Comparison of ENCODE assay signal across 14 mouse cellular contexts in the genomic region with DNA sequence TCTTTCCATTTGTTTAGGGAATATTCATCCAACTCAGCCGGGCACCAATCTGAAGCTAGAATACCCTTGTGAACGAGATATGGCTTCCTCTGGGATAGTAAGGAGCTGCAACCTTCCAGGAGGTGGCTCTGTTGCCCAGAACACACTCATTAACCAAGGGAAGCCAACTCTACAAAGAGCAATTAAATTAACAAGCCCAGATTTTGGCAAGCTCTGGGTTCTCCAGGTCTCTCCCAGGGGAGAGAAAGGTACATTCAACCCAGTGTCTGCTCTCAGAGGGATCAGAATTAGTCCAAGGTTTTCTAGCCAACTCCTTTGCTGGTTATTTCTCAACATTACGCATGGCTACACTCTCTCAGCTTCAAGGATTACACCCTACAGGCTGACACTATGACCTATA. TPM values are rescaled to one million over a fixed set of nuclear protein-coding genes. Genes with fewer than 3 reads are reported as not detected.
DNase-seq lines count a peak whose midpoint lies in the region; TF ChIP-seq lines count a peak whose summit lies in the region.
"Had no signal": no experiment of that assay in that cellular context is flagged by ENCODE, and none has a peak within 500 bp of the region (broad histone marks: within the 10 kb centered on the region; RNA-seq: fewer than 3 reads in every experiment).

No protein-coding gene starts in this region.

- no peaks in the 10 kb centered on the region for H3K36me3 ChIP-seq in thymus, adult 2 months (ENCODE audit: control insufficient read depth, insufficient read depth, low read length)

- DNase-seq in cerebellum, postnatal 10 days = peak; percentile 13 to 14
- no peak for DNase-seq in cerebellum, adult 11 months
- DNase-seq in layer of hippocampus, adult 11-12 months (ENCODE audit: low spot score) = peak; percentile 8
- no peak for DNase-seq in layer of hippocampus, postnatal 36 days
- peak; percentile 46 for DNase-seq in Muller cell, postnatal 12 days (ENCODE audit: inconsistent ontology term)
- DNase-seq in kidney, adult 9 months = peak; percentile 76
- DNase-seq in thymus, adult 2 months = no peak
- no peak for DNase-seq in cerebellum, adult 9-10 months
- DNase-seq: B cell, adult 2 months; embryo, embryonic 11 days; gastrocnemius, postnatal 25 days; spleen, adult 18-20 months had no signal

- no peaks in the 10 kb centered on the region for H3K4me1 ChIP-seq in thymus, adult 2 months (replicated peaks; ENCODE audit: control insufficient read depth, insufficient read depth, low read length)
- H3K4me1 ChIP-seq: forebrain, embryonic 13.5 days; megakaryocyte, embryonic 14.5 days had no signal

- TF ChIP-seq CTCF in thymus, adult 2 months (IDR thresholded peaks at IDR 0.05; ENCODE audit: borderline replicate concordance, control insufficient read depth, extremely low read depth, insufficient read depth, low read length, poor library complexity) = no peak

- no peak for TF ChIP-seq POLR2A in thymus, adult 2 months (IDR thresholded peaks at IDR 0.05; ENCODE audit: control insufficient read depth, extremely low read depth, insufficient read depth, low read length, poor library complexity)

- H3K27ac ChIP-seq in thymus, adult 2 months (ENCODE audit: control insufficient read depth, insufficient read depth, low read length) = no peak overlapping the region
- H3K27ac ChIP-seq: forebrain, embryonic 13.5 days had no signal

- no peak overlapping the region for H3K4me3 ChIP-seq in thymus, adult 2 months (ENCODE audit: control insufficient read depth, insufficient read depth, low read length)
- H3K4me3 ChIP-seq: forebrain, embryonic 13.5 days; megakaryocyte, embryonic 14.5 days had no signal

- WGBS in thymus, adult 2 months = 70% methylated on average over 3 of the region's 3 CpGs

- no peaks in the 10 kb centered on the region for H3K27me3 ChIP-seq in thymus, adult 2 months (ENCODE audit: control insufficient read depth, insufficient read depth, low read length)
- H3K27me3 ChIP-seq: forebrain, embryonic 13.5 days had no signal

RNA-seq across cellular contexts. Expression of a gene that starts 26.6 kb away (rescaled TPM):
- total RNA-seq in layer of hippocampus, postnatal 36 days (2021) = under 1 TPM in 1 of 2 experiments, not detected in 1; 0.10 TPM
- 0.06 and 0.75 TPM in 2 replicates for polyA plus RNA-seq in thymus, adult 2 months (2012; rRNA removed)

Comparison
In these comparisons a context has a peak if more than half of its experiments do, and no peak if none do; other contexts are left out.
1. DNase-seq: peak in cerebellum, postnatal 10 days (2 of 2), layer of hippocampus, adult 11-12 months (single experiment), Muller cell, postnatal 12 days (single experiment) and kidney, adult 9 months (single experiment); none in cerebellum, adult 11 months (single experiment), layer of hippocampus, postnatal 36 days (0 of 2), thymus, adult 2 months (single experiment) and cerebellum, adult 9-10 months (single experiment).